Mouse (Mus musculus) natural killer cell, adult 2 months (primary cell): ENCODE results near the gene Tmem52.
"Not testable (repeated sequence)": the region's sequence is repeated elsewhere in the genome, so short reads cannot be mapped to it uniquely, and the experiment has no call there.

Experiments
- DNase-seq, 2 experiments: peaks; one replicate each; pipeline ENCODE4 v3.0.0; 2022; ENCODE audit warnings: low spot score in 2 of 2

The Tmem52 gene

GRCm38 (mm10) chr4:155468952-155469351 is at the start of gene Tmem52:
Gene Tmem52, plus strand, starts transcription at chr4:155469114.
- DNase-seq = peak in 1 of 2 experiments; percentile 28

GRCm38 (mm10) chr4:155420137-155420536 is 48.8 kb upstream of the Tmem52 start:
- DNase-seq = no peak

GRCm38 (mm10) chr4:155421412-155422370 is 47.2 kb upstream of the Tmem52 start:
- DNase-seq = not testable (repeated sequence)

- DNase-seq = no peak
Observed at GRCm38 (mm10) chr4:155423988-155424387, 44.9 kb upstream of the Tmem52 start.

GRCm38 (mm10) chr4:155426272-155426671 is 42.6 kb upstream of the Tmem52 start:
- no peak for DNase-seq

- DNase-seq = no peak
Observed at GRCm38 (mm10) chr4:155428442-155428841, 40.5 kb upstream of the Tmem52 start.

GRCm38 (mm10) chr4:155429202-155429601 is 39.7 kb upstream of the Tmem52 start:
- no peak for DNase-seq

GRCm38 (mm10) chr4:155432358-155432757 is 36.6 kb upstream of the Tmem52 start:
- no peak for DNase-seq

- no peak for DNase-seq
Observed at GRCm38 (mm10) chr4:155433993-155434392, 34.9 kb upstream of the Tmem52 start.

GRCm38 (mm10) chr4:155442808-155443207 is 26.1 kb upstream of the Tmem52 start:
- DNase-seq = no peak

- no peak for DNase-seq
Observed at GRCm38 (mm10) chr4:155451597-155451996, 17.3 kb upstream of the Tmem52 start.

- DNase-seq = no peak
Observed at GRCm38 (mm10) chr4:155458575-155458974, 10.3 kb upstream of the Tmem52 start.

GRCm38 (mm10) chr4:155463050-155463449 is 5.9 kb upstream of the Tmem52 start:
- no peak for DNase-seq

GRCm38 (mm10) chr4:155463611-155464010 is 5.3 kb upstream of the Tmem52 start:
- no peak for DNase-seq

- no peak for DNase-seq
Observed at GRCm38 (mm10) chr4:155464061-155464460, 4.9 kb upstream of the Tmem52 start.

- no peak for DNase-seq
Observed at GRCm38 (mm10) chr4:155465607-155466006, 3.3 kb upstream of the Tmem52 start.

GRCm38 (mm10) chr4:155466080-155466479 is 2.8 kb upstream of the Tmem52 start:
- no peak for DNase-seq

- no peak for DNase-seq
Observed at GRCm38 (mm10) chr4:155467237-155468010, 1.5 kb upstream of the Tmem52 start.

- no peak for DNase-seq
Observed at GRCm38 (mm10) chr4:155469590-155470262, 812 bp downstream of the Tmem52 start.

GRCm38 (mm10) chr4:155470263-155470953 is 1.5 kb downstream of the Tmem52 start:
- no peak for DNase-seq

- no peak for DNase-seq
Observed at GRCm38 (mm10) chr4:155470997-155471396, 2.1 kb downstream of the Tmem52 start.
